Mouse (Mus musculus) kidney, embryonic 14.5 days (tissue): ENCODE data around the gene Agbl2. TPM values are rescaled to one million over a fixed set of nuclear protein-coding genes. Genes with fewer than 3 reads are reported as not detected.
A peak's percentile ranks its signal among the peaks of the same experiment; 100 is the strongest.

Source experiments
- ATAC-seq: fragments of 200-750 bp; cut with Nextera tagmentation; 2 replicates; pipeline ENCODE4 v1.8.0; 2017; ENCODE audit warnings: moderate number of reproducible peaks, mild to moderate bottlenecking, moderate TSS enrichment, moderate library complexity; ENCODE audit not compliant: low FRiP score, low TSS enrichment
- H3K27ac ChIP-seq: fragments of 300-500 bp; sonication (generic); 2 replicates; pipeline ENCODE4 v1.5.1; 2014; ENCODE audit warnings: low read depth, mild to moderate bottlenecking, low read length, moderate library complexity, mixed read lengths
- H3K27me3 ChIP-seq: fragments of 300-500 bp; sonication (generic); 2 replicates; pipeline ENCODE4 v1.6.1; 2014; ENCODE audit warnings: mild to moderate bottlenecking, low read length; ENCODE audit not compliant: control insufficient read depth, insufficient read depth
- H3K36me3 ChIP-seq: fragments of 300-500 bp; sonication (generic); 2 replicates; pipeline ENCODE4 v1.6.1; 2014; ENCODE audit warnings: low read length, mixed read lengths; ENCODE audit not compliant: control insufficient read depth, insufficient read depth
- H3K4me1 ChIP-seq: fragments of 300-500 bp; sonication (generic); 2 replicates; pipeline ENCODE4 v1.6.1; 2014; ENCODE audit warnings: low read length, mixed read lengths; ENCODE audit not compliant: control insufficient read depth, insufficient read depth
- H3K4me2 ChIP-seq: fragments of 300-500 bp; sonication (generic); replicated peaks from 2 replicates; pipeline ENCODE4 v1.6.1; 2014; ENCODE audit warnings: low read depth, mild to moderate bottlenecking, low read length
- H3K4me3 ChIP-seq: fragments of 300-500 bp; sonication (generic); 2 replicates; pipeline ENCODE4 v1.5.1; 2014; ENCODE audit warnings: mild to moderate bottlenecking, low read length
- H3K9ac ChIP-seq: fragments of 300-500 bp; sonication (generic); 2 replicates; pipeline ENCODE4 v1.6.1; 2014; ENCODE audit warnings: low read depth, mild to moderate bottlenecking, low read length, moderate library complexity
- H3K9me3 ChIP-seq: fragments of 300-500 bp; sonication (generic); 2 replicates; pipeline ENCODE4 v1.6.1; 2016; ENCODE audit warnings: low read length; ENCODE audit not compliant: control insufficient read depth
- WGBS: fragments of 180-500 bp; shearing (Covaris S2); extraction: QIAGEN DNeasy Blood & Tissue Kit; methylation state at CpG from one replicate; pipeline ENCODE4 v1.1.7; 2014; 5-methylcytosine and 5-hydroxymethylcytosine counted together
- polyA plus RNA-seq: library from polyadenylated mRNA; unstranded; fragments of >200 nt; fragmentation: Nextera tagmentation; extraction: Ambion mirVana; gene quantifications from 2 replicates; pipeline ENCODE4 v1.2.1, GENCODE M21; 2014

Gene Agbl2
- polyA plus RNA-seq, 1 experiment from 2014 or later = 0.37 TPM

DNA sequence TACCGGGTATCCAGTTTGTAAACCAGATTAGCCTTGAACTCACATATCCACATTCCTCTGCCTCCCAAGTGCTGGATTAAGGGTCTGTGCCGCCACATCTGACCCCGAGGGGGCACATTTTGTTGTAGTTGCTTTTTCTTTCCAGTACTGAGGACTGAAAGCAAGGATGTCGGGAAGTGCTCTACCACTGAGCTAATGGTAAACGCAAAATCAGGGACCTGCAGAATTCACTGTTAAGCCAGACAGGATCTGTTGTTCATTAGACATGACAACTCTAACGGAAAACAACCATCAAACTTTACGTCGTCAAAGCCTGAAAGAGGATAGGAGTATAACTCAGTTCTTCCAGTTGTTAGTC is 64.0 kb downstream of the Agbl2 start:
- peaks cover 18% of the 10 kb centered on the region for H3K36me3 ChIP-seq
- 3% methylated on average over 8 of the region's 8 CpGs for whole genome bisulfite sequencing
- ATAC-seq = no peak; the same call in none of the 2 replicates
- no peaks in the 10 kb centered on the region for H3K9me3 ChIP-seq
- peak overlapping the region; percentile 74 for H3K4me3 ChIP-seq
- no peaks in the 10 kb centered on the region for H3K27me3 ChIP-seq
- H3K4me1 ChIP-seq = peaks cover 6% of the 10 kb centered on the region
- peak overlapping the region; percentile 58; the same call in 1 of the 2 replicates for H3K9ac ChIP-seq
- peak overlapping the region; percentile 55 for H3K4me2 ChIP-seq
- peak overlapping the region; percentile 42; the same call in 1 of the 2 replicates for H3K27ac ChIP-seq

DNA sequence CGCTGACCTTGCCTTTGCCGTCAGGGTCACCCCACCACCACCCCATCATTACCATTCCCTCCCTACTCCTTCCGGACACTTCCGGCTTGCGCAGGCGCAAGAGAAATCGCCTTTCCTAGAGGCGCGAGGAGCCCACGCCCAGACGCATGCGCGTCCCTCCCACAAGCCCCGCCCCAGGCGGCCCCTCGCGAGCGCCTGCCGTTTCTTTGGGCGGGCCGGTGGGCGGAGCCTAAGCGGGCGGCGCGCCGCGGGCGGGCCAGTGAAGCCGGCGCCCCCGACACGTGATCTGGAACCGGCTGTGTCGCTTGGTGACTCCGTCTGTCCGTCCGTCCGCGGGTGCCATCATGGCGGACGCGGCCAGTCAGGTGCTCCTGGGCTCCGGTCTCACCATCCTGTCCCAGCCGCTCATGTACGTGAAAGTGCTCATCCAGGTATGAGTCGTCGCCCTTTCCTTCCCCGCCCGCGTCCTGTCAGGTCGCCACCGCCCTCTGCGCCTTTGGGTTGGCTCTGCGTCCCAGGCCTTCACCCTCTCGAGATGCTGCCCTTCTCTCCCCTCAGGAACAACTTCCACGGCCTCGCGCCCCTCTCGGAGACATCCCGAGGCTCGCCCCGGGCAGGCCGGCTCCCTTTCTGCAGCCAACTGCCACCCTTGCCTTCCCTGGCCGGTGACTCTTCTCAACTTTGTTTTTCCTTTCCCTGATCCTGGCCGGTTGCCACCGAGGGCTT is 64.6 kb downstream of the Agbl2 start, which contains the start of gene Mtch2:
TSS of gene Mtch2 (plus strand) at position 201 of the 726 bp plus-strand sequence.
- H3K27ac ChIP-seq = peak within 1 kb of the TSS; percentile 70
- peak within 1 kb of the TSS; percentile 55 for H3K4me2 ChIP-seq
- peak; percentile 98 for ATAC-seq
- peaks cover 6% of the 10 kb centered on the region for H3K4me1 ChIP-seq
- H3K4me3 ChIP-seq = peak within 1 kb of the TSS; percentile 74
- H3K9ac ChIP-seq = peak within 1 kb of the TSS; percentile 76
- under 1% methylated on average over 61 of the region's 67 CpGs for WGBS
- no peaks in the 10 kb centered on the region for H3K27me3 ChIP-seq
- peaks cover 21% of the 10 kb centered on the region for H3K36me3 ChIP-seq
- no peaks in the 10 kb centered on the region for H3K9me3 ChIP-seq

GRCm38 (mm10) chr2:90847681-90848050 is 65.1 kb downstream of the Agbl2 start:
- Histone ChIP-seq H3K9me3 (no peaks in the 10 kb centered on the region), H3K36me3 (peaks cover 27% of the 10 kb centered on the region), H3K9ac (peak overlapping the region; percentile 76), H3K4me2 (peak overlapping the region; percentile 51), H3K4me1 (peaks cover 6% of the 10 kb centered on the region), H3K4me3 (peak overlapping the region; percentile 74), H3K27me3 (no peaks in the 10 kb centered on the region), H3K27ac (peak overlapping the region; percentile 70; the same call in 1 of the 2 replicates)
- ATAC-seq = no peak
- under 1% methylated on average over 13 of the region's 13 CpGs for WGBS

DNA sequence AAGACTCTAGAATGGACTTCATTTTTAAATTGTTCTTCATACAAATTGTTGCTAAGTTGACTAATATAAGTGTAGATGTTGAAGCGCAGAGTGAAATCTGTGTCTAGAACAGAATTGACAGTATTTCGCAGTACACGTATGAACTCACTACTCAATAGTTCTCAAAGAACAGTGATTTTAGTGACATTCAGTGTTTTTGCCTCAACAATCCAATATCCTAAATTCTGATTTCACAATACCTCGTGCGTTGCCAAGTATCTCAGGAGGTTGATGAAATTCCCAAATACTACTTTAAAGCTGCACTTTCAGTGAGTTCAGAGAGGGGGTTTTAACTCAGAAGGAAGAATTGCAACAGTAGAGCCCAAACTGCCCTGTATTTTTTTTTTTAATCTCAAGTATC is 65.8 kb downstream of the Agbl2 start:
- Histone ChIP-seq H3K27ac (no peak overlapping the region), H3K27me3 (no peaks in the 10 kb centered on the region), H3K9ac (peak overlapping the region; percentile 76; the same call in 1 of the 2 replicates), H3K4me3 (peak overlapping the region; percentile 74), H3K36me3 (peaks cover 33% of the 10 kb centered on the region), H3K4me2 (peak overlapping the region; percentile 51), H3K4me1 (peaks cover 6% of the 10 kb centered on the region), H3K9me3 (no peaks in the 10 kb centered on the region)
- ATAC-seq = no peak
- WGBS = 85% methylated on average over 5 of the region's 5 CpGs

DNA sequence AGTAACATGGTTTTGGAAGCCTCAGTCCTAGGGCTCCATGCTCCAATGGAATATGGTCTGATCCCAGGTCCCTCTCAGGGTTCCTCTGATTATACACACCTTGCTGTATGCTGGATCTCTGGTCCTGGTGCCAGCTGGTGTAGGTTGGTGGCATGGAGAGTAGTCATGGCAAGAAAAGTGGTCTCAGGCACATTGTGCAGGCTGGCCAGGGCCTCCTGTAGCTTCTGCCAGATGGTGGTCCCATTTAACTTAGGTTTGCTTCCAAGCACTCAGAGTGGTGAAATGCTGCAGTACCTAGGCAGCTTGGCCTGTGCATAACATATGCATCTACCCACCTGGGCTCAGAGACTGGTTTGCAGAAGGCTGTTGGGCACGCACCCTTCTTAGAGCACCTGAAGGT is 67.9 kb downstream of the Agbl2 start:
- WGBS = 97% methylated on average over 1 of the region's 1 CpGs
- Histone ChIP-seq H3K9me3 (no peaks in the 10 kb centered on the region), H3K4me3 (no peak overlapping the region), H3K27ac (no peak overlapping the region), H3K4me2 (no peak overlapping the region), H3K4me1 (peaks cover 6% of the 10 kb centered on the region), H3K9ac (no peak overlapping the region), H3K36me3 (peaks cover 49% of the 10 kb centered on the region), H3K27me3 (no peaks in the 10 kb centered on the region)
- ATAC-seq = no peak

DNA sequence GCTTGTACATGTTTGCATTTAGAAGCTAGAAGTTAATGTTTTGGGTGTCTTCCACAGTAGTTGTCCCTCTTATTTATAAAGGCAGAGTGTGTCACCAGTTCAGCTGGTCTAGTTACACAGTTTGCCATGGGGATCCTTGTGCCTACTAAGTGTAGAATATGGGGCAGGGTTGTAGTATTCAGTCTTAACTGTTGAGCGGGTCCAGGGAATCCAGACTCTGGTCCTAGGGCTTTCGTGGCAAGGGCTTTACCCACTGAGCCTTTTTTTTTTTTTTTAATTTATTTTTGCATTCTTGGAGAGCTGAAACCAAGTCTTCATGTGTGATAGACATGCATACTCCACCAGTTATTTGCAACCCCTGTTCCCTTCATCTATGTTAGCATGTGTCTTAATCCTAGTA is 79.0 kb downstream of the Agbl2 start:
- Histone ChIP-seq H3K36me3 (peaks cover 69% of the 10 kb centered on the region), H3K9me3 (no peaks in the 10 kb centered on the region), H3K4me3 (no peak overlapping the region), H3K4me2 (no peak overlapping the region), H3K9ac (no peak overlapping the region), H3K27me3 (no peaks in the 10 kb centered on the region), H3K4me1 (no peaks in the 10 kb centered on the region), H3K27ac (no peak overlapping the region)
- ATAC-seq = no peak
- 91% methylated on average over 2 of the region's 2 CpGs for WGBS

DNA sequence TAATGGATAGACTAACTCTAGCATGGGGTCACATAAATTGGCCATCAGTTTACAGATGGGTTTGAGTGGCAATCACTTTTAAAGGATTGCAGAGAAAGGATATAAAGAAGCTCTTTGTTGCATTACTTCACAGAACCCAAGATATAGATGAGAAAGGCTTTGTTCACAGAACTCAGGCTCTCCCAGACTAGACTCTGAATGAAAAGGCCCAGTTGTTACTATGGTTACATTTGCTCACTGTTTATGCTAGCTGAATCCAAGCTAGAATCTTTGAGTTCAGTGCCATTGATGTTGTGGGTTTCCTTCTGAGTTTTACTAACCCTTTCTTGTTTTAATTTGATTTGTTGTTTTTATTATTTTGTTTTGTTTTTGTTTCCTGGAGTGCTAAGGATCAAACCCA is 81.7 kb downstream of the Agbl2 start:
- H3K4me1 ChIP-seq = no peaks in the 10 kb centered on the region
- H3K4me2 ChIP-seq = no peak overlapping the region
- H3K27ac ChIP-seq = no peak overlapping the region
- H3K27me3 ChIP-seq = no peaks in the 10 kb centered on the region
- H3K36me3 ChIP-seq = peaks cover 66% of the 10 kb centered on the region
- H3K9me3 ChIP-seq = no peaks in the 10 kb centered on the region
- no peak overlapping the region for H3K4me3 ChIP-seq
- no peak for ATAC-seq
- no peak overlapping the region for H3K9ac ChIP-seq

DNA sequence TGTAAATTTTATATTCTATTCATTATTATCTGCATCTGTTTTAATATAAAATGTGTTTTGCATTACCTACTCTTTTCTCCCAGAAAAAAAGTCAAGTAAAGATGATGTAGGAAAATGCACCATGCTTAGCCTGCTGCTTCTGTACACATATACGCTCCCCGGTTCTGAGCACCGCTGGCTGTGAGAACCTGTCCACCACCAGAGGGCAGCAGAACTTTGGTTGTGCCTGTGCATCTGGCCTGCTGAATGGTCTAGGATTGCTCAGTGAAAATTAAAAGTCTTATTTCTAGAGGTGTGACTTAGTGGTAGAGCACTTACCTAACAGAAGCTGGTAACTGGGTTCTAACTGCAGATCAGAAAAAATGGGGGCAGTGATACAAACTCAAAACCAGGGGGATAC is 84.0 kb downstream of the Agbl2 start:
- Histone ChIP-seq H3K4me1 (no peaks in the 10 kb centered on the region), H3K9me3 (no peaks in the 10 kb centered on the region), H3K9ac (no peak overlapping the region), H3K27ac (no peak overlapping the region), H3K4me2 (no peak overlapping the region), H3K27me3 (no peaks in the 10 kb centered on the region), H3K4me3 (no peak overlapping the region), H3K36me3 (peaks cover 42% of the 10 kb centered on the region)
- peak; percentile 92 for ATAC-seq
- WGBS = 31% methylated on average over 3 of the region's 3 CpGs

DNA sequence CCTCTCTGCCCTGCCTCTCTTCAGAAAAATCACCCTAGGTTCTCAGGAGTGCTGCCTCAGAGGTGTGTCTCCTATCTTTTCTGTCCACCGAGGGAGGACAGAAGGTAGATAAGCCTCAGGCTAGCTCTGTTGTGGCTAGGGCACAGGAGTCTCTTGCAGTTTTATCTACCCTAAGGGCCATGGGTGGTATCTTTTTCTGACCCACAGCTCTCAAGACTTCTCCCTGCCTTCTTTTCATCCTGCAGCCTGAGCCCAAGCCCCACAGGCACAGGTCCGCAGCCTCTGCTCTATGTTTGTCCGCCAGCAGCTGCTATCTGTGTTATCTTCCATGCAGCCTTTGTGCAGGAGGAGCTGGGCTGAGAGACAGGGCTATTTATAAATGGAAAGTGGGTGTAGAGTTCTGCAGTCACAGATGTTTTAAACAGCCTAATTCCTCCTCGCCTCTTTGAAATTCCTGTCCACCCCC is 87.6 kb downstream of the Agbl2 start:
- Histone ChIP-seq H3K36me3 (peaks cover 19% of the 10 kb centered on the region), H3K4me2 (no peak overlapping the region), H3K9me3 (no peaks in the 10 kb centered on the region), H3K4me1 (no peaks in the 10 kb centered on the region), H3K27me3 (no peaks in the 10 kb centered on the region), H3K9ac (no peak overlapping the region), H3K27ac (no peak overlapping the region), H3K4me3 (no peak overlapping the region)
- no peak for ATAC-seq
- 40% methylated on average over 4 of the region's 4 CpGs for WGBS
